Mouse (Mus musculus) lung, postnatal 0 days (tissue): ENCODE data around the gene Rora.

Source experiments
- CTCF ChIP-seq: IDR thresholded peaks from 2 replicates; pipeline ENCODE4 v1.5.1; 2016; ENCODE audit warnings: antibody characterized with exemption, mild to moderate bottlenecking
- EP300 ChIP-seq: IDR thresholded peaks from 2 replicates; pipeline ENCODE4 v1.6.1; 2016; ENCODE audit warnings: antibody characterized with exemption, mild to moderate bottlenecking, control low read depth

DNA sequence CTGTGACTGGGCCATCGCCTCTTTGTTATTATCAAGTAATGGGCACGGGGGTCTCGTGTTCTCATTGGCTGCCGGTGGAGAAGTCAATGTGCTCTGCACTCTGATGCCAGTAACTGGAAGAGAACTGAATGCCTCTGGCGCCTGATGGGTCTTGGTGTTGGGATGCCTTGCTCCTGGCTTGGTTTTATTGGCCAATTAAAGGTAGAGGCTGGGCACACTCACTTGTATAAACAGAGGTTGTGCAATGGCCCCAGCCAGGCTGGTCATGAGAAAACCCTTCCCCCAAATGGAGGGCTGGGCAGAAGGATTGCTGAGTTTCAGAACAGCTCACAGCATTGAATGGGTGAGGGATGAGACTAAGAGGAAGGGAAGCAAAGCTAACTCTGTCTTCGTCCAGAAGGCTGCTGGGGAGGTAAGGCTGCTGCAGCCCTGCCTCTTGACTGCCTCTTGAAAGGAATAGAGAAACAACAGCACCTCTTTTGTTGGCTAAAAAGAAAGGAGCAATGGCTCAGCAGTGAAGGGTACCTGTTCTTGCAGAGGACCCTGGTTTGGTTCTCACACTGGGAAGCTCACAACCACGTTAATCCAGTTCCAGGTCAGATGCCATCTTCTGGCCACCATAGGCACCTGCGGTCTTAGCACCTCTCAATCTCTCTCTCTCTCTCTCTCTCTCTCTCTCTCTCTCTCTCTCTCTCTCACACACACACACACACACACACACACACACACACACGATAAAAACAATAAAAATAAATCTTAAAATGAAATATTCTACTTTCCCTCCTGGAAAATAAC, 653.3 kb downstream of the Rora start:
- TF ChIP-seq CTCF (peak; percentile 40), EP300 (no peak)
